Mouse (Mus musculus) hindbrain, embryonic 13.5 days (tissue): ENCODE results near the gene Insig1. TPM values are rescaled to one million over a fixed set of nuclear protein-coding genes. Genes with fewer than 3 reads are reported as not detected.
A peak's percentile ranks its signal among the peaks of the same experiment; 100 is the strongest.

ENCODE experiments used
- ATAC-seq: fragments of 200-750 bp; cut with Nextera tagmentation; 2 replicates; pipeline ENCODE4 v1.8.0; 2017; ENCODE audit warnings: moderate TSS enrichment; ENCODE audit not compliant: low FRiP score
- H3K27ac ChIP-seq: fragments of 300-500 bp; sonication (generic); 2 replicates; pipeline ENCODE4 v1.5.1; 2015; ENCODE audit warnings: inconsistent platforms, mild to moderate bottlenecking, moderate library complexity
- H3K27me3 ChIP-seq: fragments of 300-500 bp; sonication (generic); 2 replicates; pipeline ENCODE4 v1.6.1; 2015; ENCODE audit warnings: mild to moderate bottlenecking, inconsistent platforms
- H3K36me3 ChIP-seq: fragments of 300-500 bp; sonication (generic); 2 replicates; pipeline ENCODE4 v1.6.1; 2015; ENCODE audit warnings: mild to moderate bottlenecking, inconsistent platforms
- H3K4me1 ChIP-seq: fragments of 300-500 bp; sonication (generic); replicated peaks from 2 replicates; pipeline ENCODE4 v1.6.1; 2015; ENCODE audit warnings: inconsistent platforms
- H3K4me2 ChIP-seq: fragments of 300-500 bp; sonication (generic); 2 replicates; pipeline ENCODE4 v1.6.1; 2015; ENCODE audit warnings: inconsistent platforms, mild to moderate bottlenecking, moderate library complexity
- H3K4me3 ChIP-seq: fragments of 300-500 bp; sonication (generic); 2 replicates; pipeline ENCODE4 v1.5.1; 2015; ENCODE audit warnings: mild to moderate bottlenecking, inconsistent platforms
- H3K9ac ChIP-seq: fragments of 300-500 bp; sonication (generic); 2 replicates; pipeline ENCODE4 v1.6.1; 2015; ENCODE audit warnings: mild to moderate bottlenecking, inconsistent platforms
- H3K9me3 ChIP-seq: fragments of 300-500 bp; sonication (generic); 2 replicates; pipeline ENCODE4 v1.6.1; 2016; ENCODE audit warnings: inconsistent platforms
- WGBS: fragments of 180-500 bp; shearing (Covaris S2); methylation state at CpG from one replicate; pipeline ENCODE4 v1.1.7; 2015; 5-methylcytosine and 5-hydroxymethylcytosine counted together
- polyA plus RNA-seq: library from polyadenylated mRNA; unstranded; fragments of >200 nt; fragmentation: Nextera tagmentation; extraction: Ambion mirVana; gene quantifications from 2 replicates; pipeline ENCODE4 v1.2.1, GENCODE M21; 2015

The Insig1 gene
- polyA plus RNA-seq, 1 experiment from 2014 or later = 64.3 TPM

DNA sequence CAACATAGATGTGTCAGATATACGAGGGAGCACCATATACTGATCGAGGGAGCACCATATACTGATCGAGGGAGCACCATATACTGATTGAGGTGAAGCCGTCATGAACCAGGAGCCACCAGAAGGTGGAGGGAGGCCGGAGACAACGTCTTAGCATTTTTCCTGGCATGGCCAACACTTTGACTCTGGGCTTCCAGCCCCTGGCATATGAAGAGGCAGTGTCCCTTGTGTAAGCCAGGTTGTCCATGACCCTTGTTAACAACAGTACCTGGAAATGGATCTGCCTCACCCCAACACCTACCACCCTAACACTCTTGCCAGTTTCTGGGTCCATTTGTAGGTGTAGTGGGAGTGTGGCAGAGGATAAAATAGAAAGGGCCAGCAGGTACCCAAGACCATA, 23.7 kb downstream of the Insig1 start:
- Histone ChIP-seq H3K9me3 (no peaks in the 10 kb centered on the region), H3K9ac (no peak overlapping the region), H3K36me3 (no peaks in the 10 kb centered on the region), H3K27me3 (no peaks in the 10 kb centered on the region), H3K27ac (no peak overlapping the region), H3K4me3 (no peak overlapping the region), H3K4me2 (no peak overlapping the region), H3K4me1 (no peaks in the 10 kb centered on the region)
- 75% methylated on average over 6 of the region's 6 CpGs for WGBS
- no peak for ATAC-seq

DNA sequence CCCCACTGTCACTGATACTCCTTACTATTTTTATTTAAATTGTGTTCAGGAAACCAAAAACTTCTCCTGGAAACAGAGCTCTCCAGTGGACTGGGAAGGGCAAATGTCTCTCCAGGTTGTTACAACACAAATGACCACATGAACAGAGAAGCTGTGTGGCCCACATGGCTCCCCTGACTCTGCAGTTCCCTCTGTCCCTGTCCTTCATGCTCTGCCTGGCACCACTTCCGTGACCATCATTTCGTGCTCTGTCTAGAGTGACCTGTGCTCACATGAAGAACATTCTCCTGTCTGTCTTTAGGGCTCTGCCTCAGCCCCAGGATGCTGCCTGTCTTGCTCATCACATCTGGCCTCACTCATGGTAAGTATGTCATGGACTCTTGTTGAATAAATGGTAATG, 24.5 kb downstream of the Insig1 start:
- Histone ChIP-seq H3K27ac (no peak overlapping the region), H3K4me3 (no peak overlapping the region), H3K36me3 (no peaks in the 10 kb centered on the region), H3K9ac (no peak overlapping the region), H3K9me3 (no peaks in the 10 kb centered on the region), H3K27me3 (no peaks in the 10 kb centered on the region), H3K4me2 (no peak overlapping the region), H3K4me1 (no peaks in the 10 kb centered on the region)
- 77% methylated on average over 2 of the region's 2 CpGs for WGBS
- no peak for ATAC-seq

- Histone ChIP-seq H3K9me3 (no peaks in the 10 kb centered on the region), H3K27ac (no peak overlapping the region), H3K36me3 (no peaks in the 10 kb centered on the region), H3K9ac (no peak overlapping the region), H3K4me3 (no peak overlapping the region), H3K4me1 (no peaks in the 10 kb centered on the region), H3K27me3 (0 out of 2 replicates have a peak, but pooled peaks cover 5% of the 10 kb centered on the region), H3K4me2 (no peak overlapping the region)
- 71% methylated on average over 4 of the region's 4 CpGs for WGBS
- ATAC-seq = no peak
Observed at GRCm38 (mm10) chr5:28106966-28107365, 35.8 kb downstream of the Insig1 start.

- ATAC-seq = no peak
- H3K27me3 ChIP-seq = 0 out of 2 replicates have a peak, but pooled peaks cover 5% of the 10 kb centered on the region
- 87% methylated on average over 6 of the region's 6 CpGs for WGBS
- H3K27ac ChIP-seq = no peak overlapping the region
- no peaks in the 10 kb centered on the region for H3K4me1 ChIP-seq
- H3K9ac ChIP-seq = no peak overlapping the region
- no peak overlapping the region for H3K4me2 ChIP-seq
- no peaks in the 10 kb centered on the region for H3K36me3 ChIP-seq
- H3K4me3 ChIP-seq = no peak overlapping the region
- no peaks in the 10 kb centered on the region for H3K9me3 ChIP-seq
Observed at GRCm38 (mm10) chr5:28107974-28108373, 36.8 kb downstream of the Insig1 start.

- WGBS = 70% methylated on average over 2 of the region's 2 CpGs
- Histone ChIP-seq H3K4me1 (no peaks in the 10 kb centered on the region), H3K36me3 (no peaks in the 10 kb centered on the region), H3K4me3 (no peak overlapping the region), H3K9me3 (no peaks in the 10 kb centered on the region), H3K27ac (no peak overlapping the region), H3K4me2 (no peak overlapping the region), H3K9ac (no peak overlapping the region), H3K27me3 (peaks cover 15% of the 10 kb centered on the region)
- ATAC-seq = no peak
Observed at GRCm38 (mm10) chr5:28110881-28111280, 39.7 kb downstream of the Insig1 start.

- no peaks in the 10 kb centered on the region for H3K9me3 ChIP-seq
- ATAC-seq = no peak
- WGBS = 4% methylated on average over 13 of the region's 13 CpGs
- H3K9ac ChIP-seq = 0 out of 2 replicates have a peak overlapping the region, but pooled peaks have one; percentile 46
- peak overlapping the region; percentile 51 for H3K4me2 ChIP-seq
- H3K27ac ChIP-seq = 0 out of 2 replicates have a peak overlapping the region, but pooled peaks have one; percentile 44
- H3K27me3 ChIP-seq = peaks cover 70% of the 10 kb centered on the region
- no peaks in the 10 kb centered on the region for H3K36me3 ChIP-seq
- H3K4me3 ChIP-seq = peak overlapping the region; percentile 27
- peaks cover 11% of the 10 kb centered on the region for H3K4me1 ChIP-seq
Observed at GRCm38 (mm10) chr5:28117251-28117880, 46.2 kb downstream of the Insig1 start.

DNA sequence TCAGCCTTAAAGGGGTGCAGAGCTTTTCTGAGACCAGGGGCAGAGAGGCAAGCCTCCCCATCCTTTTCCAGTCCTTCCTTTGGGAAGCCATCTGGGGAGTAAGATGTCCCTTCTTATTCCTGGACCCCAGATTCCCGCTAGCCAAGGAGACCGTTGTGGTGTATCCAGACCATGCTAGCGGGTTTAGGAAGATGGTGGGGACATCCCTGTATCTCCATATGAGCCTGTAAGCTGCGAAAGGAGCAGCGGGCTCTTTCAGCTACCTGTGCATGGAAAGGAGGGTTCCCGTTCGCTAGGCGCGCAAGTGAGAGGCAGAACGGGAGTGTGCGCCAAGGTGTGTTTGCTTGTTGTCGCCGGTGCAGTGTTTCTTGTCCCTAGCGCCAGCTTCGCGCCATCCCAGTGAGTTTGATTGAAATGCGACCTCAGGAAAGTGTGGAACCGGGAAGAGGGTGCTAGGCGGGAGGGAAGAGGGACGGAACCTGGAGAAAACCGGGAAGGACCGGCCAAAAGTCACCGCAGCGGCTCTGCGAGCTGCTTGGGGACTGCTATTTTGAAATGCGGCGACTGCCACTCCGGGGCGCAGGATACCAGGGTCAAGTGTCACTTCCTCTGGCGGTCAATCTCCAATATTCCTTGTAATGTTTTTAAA, 46.8 kb downstream of the Insig1 start:
- 0 out of 2 replicates have a peak overlapping the region, but pooled peaks have one; percentile 44 for H3K27ac ChIP-seq
- no peak for ATAC-seq
- H3K27me3 ChIP-seq = peaks cover 77% of the 10 kb centered on the region
- no peaks in the 10 kb centered on the region for H3K9me3 ChIP-seq
- H3K4me2 ChIP-seq = peak overlapping the region; percentile 51
- H3K4me3 ChIP-seq = peak overlapping the region; percentile 27
- peak overlapping the region; percentile 46; the same call in 1 of the 2 replicates for H3K9ac ChIP-seq
- H3K4me1 ChIP-seq = peaks cover 11% of the 10 kb centered on the region
- no peaks in the 10 kb centered on the region for H3K36me3 ChIP-seq
- under 1% methylated on average over 30 of the region's 30 CpGs for WGBS

DNA sequence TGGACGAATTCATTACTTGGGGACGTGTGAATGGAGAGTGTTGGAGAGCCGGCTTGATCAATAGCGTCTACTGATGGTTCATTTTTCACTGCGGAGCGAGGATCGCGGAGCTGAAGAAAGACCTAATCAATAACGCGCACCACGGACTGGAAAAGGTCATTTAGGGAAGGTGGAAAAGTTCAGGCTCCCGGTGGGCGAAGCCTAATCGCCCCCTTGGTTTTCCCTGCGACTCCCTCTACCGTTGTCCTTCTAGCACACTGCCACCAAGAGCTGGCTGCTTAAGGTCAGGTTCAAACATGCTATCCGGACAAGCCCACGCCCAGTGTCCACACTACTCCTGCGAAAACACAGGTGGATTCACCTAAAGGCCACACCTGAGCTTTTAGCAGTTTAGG, 47.4 kb downstream of the Insig1 start:
- Histone ChIP-seq H3K27me3 (peaks cover 82% of the 10 kb centered on the region), H3K9me3 (no peaks in the 10 kb centered on the region), H3K27ac (no peak overlapping the region), H3K4me1 (peaks cover 11% of the 10 kb centered on the region), H3K9ac (peak overlapping the region; percentile 46; the same call in 1 of the 2 replicates), H3K4me3 (peak overlapping the region; percentile 27), H3K4me2 (peak overlapping the region; percentile 51), H3K36me3 (no peaks in the 10 kb centered on the region)
- ATAC-seq = no peak
- whole genome bisulfite sequencing = 2% methylated on average over 19 of the region's 19 CpGs

DNA sequence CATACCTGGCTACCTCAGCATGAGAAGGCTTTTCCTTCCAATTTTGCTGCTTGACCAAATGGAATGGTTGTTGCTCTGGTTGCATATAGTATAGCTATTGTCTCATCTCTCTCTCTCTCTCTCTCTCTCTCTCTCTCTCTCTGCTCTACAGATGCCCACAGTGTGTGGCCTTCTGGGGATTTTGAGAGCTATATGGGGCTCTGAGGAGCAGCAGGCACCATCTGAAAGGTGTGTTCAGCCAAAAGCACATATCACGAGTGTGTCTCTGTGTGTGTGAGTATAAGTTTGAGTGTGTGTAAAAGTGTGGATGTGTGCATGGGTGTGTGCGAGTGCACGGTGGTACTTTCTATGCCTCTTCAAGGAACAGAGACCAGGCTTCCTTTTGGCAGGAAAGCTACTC, 48.4 kb downstream of the Insig1 start:
- WGBS = 22% methylated on average over 3 of the region's 3 CpGs
- no peak overlapping the region for H3K4me2 ChIP-seq

DNA sequence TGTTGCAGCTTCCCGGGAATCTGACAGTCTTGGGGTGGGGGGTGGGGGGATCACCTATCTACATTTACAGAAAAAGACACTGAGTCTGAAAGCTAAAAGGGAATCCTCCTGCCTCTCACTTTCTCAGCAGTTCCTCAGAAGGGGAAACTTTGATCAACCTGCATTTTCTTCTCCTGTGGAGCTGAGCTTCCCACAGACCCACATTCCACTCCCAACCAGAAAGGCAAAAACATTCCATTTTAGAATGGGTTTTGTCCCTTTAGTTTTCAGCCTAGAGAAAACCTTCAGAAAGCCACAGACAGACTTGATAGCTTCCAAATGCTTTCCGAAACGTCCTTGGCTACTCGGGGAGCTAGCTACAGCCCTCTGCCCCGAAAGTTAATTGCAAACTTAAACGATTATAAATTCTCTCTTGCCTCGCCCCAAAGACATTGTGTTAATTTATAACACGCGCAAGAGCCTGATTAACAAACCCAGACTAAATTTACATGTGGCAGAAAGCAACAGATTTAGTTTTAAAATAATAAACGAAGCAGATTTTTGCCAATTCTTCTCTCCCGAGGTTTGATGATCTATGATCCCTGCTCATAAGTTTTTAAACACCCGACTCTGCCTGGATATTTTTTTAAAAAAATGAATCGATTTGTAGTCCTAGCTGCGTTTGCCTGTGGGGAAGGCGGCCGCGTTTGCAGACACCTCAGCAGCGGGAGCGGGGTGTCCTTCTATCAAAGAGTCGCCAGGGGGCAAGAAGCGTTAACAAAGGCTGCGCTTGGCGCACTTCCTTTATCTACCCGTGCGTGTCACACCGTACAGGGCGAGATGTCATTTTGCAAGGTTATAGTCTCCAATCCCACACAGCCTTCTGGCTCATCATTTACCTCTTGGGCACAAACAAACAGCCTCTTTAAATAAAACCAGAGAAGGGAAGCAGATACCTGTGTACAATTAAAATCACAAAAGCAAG, 51.6 kb downstream of the Insig1 start:
- Histone ChIP-seq H3K4me3 (peak overlapping the region; percentile 14), H3K27me3 (peaks cover 97% of the 10 kb centered on the region), H3K4me1 (peaks cover 20% of the 10 kb centered on the region), H3K9me3 (no peaks in the 10 kb centered on the region), H3K36me3 (no peaks in the 10 kb centered on the region), H3K27ac (no peak overlapping the region), H3K9ac (no peak overlapping the region), H3K4me2 (peak overlapping the region; percentile 32)
- peak; percentile 75 for ATAC-seq
- WGBS = 1% methylated on average over 27 of the region's 27 CpGs

More for the DNA sequence above, 48.4 kb downstream of the Insig1 start:
- H3K9ac ChIP-seq = no peak overlapping the region
- no peaks in the 10 kb centered on the region for H3K36me3 ChIP-seq
- H3K4me3 ChIP-seq = no peak overlapping the region
- H3K9me3 ChIP-seq = no peaks in the 10 kb centered on the region
- H3K4me1 ChIP-seq = peaks cover 20% of the 10 kb centered on the region
- H3K27ac ChIP-seq = no peak overlapping the region
- H3K27me3 ChIP-seq = peaks cover 82% of the 10 kb centered on the region
- ATAC-seq = no peak

- peaks cover 13% of the 10 kb centered on the region for H3K4me1 ChIP-seq
- H3K4me2 ChIP-seq = peak overlapping the region; percentile 32
- H3K9me3 ChIP-seq = no peaks in the 10 kb centered on the region
- WGBS = 4% methylated on average over 11 of the region's 11 CpGs
- no peak overlapping the region for H3K9ac ChIP-seq
- no peaks in the 10 kb centered on the region for H3K36me3 ChIP-seq
- 0 out of 2 replicates have a peak, but pooled peaks have one; percentile 38 for ATAC-seq
- H3K4me3 ChIP-seq = peak overlapping the region; percentile 14; the same call in 1 of the 2 replicates
- no peak overlapping the region for H3K27ac ChIP-seq
- H3K27me3 ChIP-seq = peaks cover 97% of the 10 kb centered on the region
Observed at GRCm38 (mm10) chr5:28123455-28123825, 52.3 kb downstream of the Insig1 start.
